Mouse (Mus musculus): ENCODE data around the gene Patz1. TPM values are rescaled to one million over a fixed set of nuclear protein-coding genes. Genes with fewer than 3 reads are reported as not detected.

Patz1 gene
- polyA plus RNA-seq, 2 experiments = 40.8 to 52.0 TPM

GRCm38 (mm10) chr11:3309884-3310283 lies 21.2 kb downstream of the Patz1 start:
- H3K27me3 ChIP-seq (ENCODE audit: control insufficient read depth, insufficient read depth, low read length) = no peaks in the 10 kb centered on the region
- WGBS = 95% methylated on average over 4 of the region's 4 CpGs
- H3K4me2 ChIP-seq (replicated peaks; ENCODE audit: low read depth, low read length, severe bottlenecking) = no peak overlapping the region
- ATAC-seq (ENCODE audit: low FRiP score, low read depth) (no peak), DNase-seq (ENCODE audit: low spot score) (no peak)
- no peak overlapping the region for H3K4me3 ChIP-seq (replicated peaks; ENCODE audit: low read length)
- no peak overlapping the region for H3K9ac ChIP-seq (ENCODE audit: low read depth, low read length, severe bottlenecking)
- H3K9me3 ChIP-seq (ENCODE audit: control insufficient read depth, low read length) = no peaks in the 10 kb centered on the region
- no peak overlapping the region for H3K27ac ChIP-seq (replicated peaks; ENCODE audit: low read depth, low read length)
- peaks cover 70% of the 10 kb centered on the region for H3K36me3 ChIP-seq (ENCODE audit: control insufficient read depth, insufficient read depth, low read length)
- H3K4me1 ChIP-seq (ENCODE audit: control insufficient read depth, insufficient read depth, low read length) = no peaks in the 10 kb centered on the region
- no peak for TF ChIP-seq POLR2A (IDR thresholded peaks at IDR 0.05; ENCODE audit: borderline replicate concordance, extremely low read depth, insufficient read depth, insufficient read length)

GRCm38 (mm10) chr11:3310789-3311585 lies 22.3 kb downstream of the Patz1 start:
- Histone ChIP-seq H3K27me3 (ENCODE audit: control insufficient read depth, insufficient read depth, low read length) (no peaks in the 10 kb centered on the region), H3K4me3 (replicated peaks; ENCODE audit: low read length) (no peak overlapping the region), H3K9me3 (ENCODE audit: control insufficient read depth, low read length) (no peaks in the 10 kb centered on the region), H3K27ac (replicated peaks; ENCODE audit: low read depth, low read length) (no peak overlapping the region), H3K4me1 (ENCODE audit: control insufficient read depth, insufficient read depth, low read length) (no peaks in the 10 kb centered on the region), H3K9ac (ENCODE audit: low read depth, low read length, severe bottlenecking) (no peak overlapping the region), H3K4me2 (replicated peaks; ENCODE audit: low read depth, low read length, severe bottlenecking) (no peak overlapping the region), H3K36me3 (ENCODE audit: control insufficient read depth, insufficient read depth, low read length) (peaks cover 59% of the 10 kb centered on the region)
- WGBS = 77% methylated on average over 10 of the region's 10 CpGs
- TF ChIP-seq POLR2A (IDR thresholded peaks at IDR 0.05; ENCODE audit: borderline replicate concordance, extremely low read depth, insufficient read depth, insufficient read length) = no peak
- ATAC-seq (ENCODE audit: low FRiP score, low read depth) = no peak
- no peak for DNase-seq (ENCODE audit: low spot score)

GRCm38 (mm10) chr11:3311586-3312347 lies 23.1 kb downstream of the Patz1 start:
- Histone ChIP-seq H3K4me3 (replicated peaks; ENCODE audit: low read length) (no peak overlapping the region), H3K4me2 (replicated peaks; ENCODE audit: low read depth, low read length, severe bottlenecking) (no peak overlapping the region), H3K27ac (replicated peaks; ENCODE audit: low read depth, low read length) (no peak overlapping the region), H3K9me3 (ENCODE audit: control insufficient read depth, low read length) (no peaks in the 10 kb centered on the region), H3K9ac (ENCODE audit: low read depth, low read length, severe bottlenecking) (no peak overlapping the region), H3K27me3 (ENCODE audit: control insufficient read depth, insufficient read depth, low read length) (no peaks in the 10 kb centered on the region), H3K36me3 (ENCODE audit: control insufficient read depth, insufficient read depth, low read length) (peaks cover 51% of the 10 kb centered on the region), H3K4me1 (ENCODE audit: control insufficient read depth, insufficient read depth, low read length) (no peaks in the 10 kb centered on the region)
- TF ChIP-seq POLR2A (IDR thresholded peaks at IDR 0.05; ENCODE audit: borderline replicate concordance, extremely low read depth, insufficient read depth, insufficient read length) = no peak
- 72% methylated on average over 10 of the region's 10 CpGs for WGBS
- ATAC-seq (ENCODE audit: low FRiP score, low read depth) (no peak), DNase-seq (ENCODE audit: low spot score) (no peak)

GRCm38 (mm10) chr11:3313294-3313693 lies 24.6 kb downstream of the Patz1 start:
- no peak overlapping the region for H3K4me3 ChIP-seq (replicated peaks; ENCODE audit: low read length)
- DNase-seq (ENCODE audit: low spot score) (no peak), ATAC-seq (ENCODE audit: low FRiP score, low read depth) (no peak)
- no peak for TF ChIP-seq POLR2A (IDR thresholded peaks at IDR 0.05; ENCODE audit: borderline replicate concordance, extremely low read depth, insufficient read depth, insufficient read length)
- no peaks in the 10 kb centered on the region for H3K9me3 ChIP-seq (ENCODE audit: control insufficient read depth, low read length)
- H3K27ac ChIP-seq (replicated peaks; ENCODE audit: low read depth, low read length) = no peak overlapping the region
- H3K4me1 ChIP-seq (ENCODE audit: control insufficient read depth, insufficient read depth, low read length) = no peaks in the 10 kb centered on the region
- H3K4me2 ChIP-seq (replicated peaks; ENCODE audit: low read depth, low read length, severe bottlenecking) = no peak overlapping the region
- no peak overlapping the region for H3K9ac ChIP-seq (ENCODE audit: low read depth, low read length, severe bottlenecking)
- WGBS = 82% methylated on average over 1 of the region's 1 CpGs
- no peaks in the 10 kb centered on the region for H3K27me3 ChIP-seq (ENCODE audit: control insufficient read depth, insufficient read depth, low read length)
- peaks cover 36% of the 10 kb centered on the region for H3K36me3 ChIP-seq (ENCODE audit: control insufficient read depth, insufficient read depth, low read length)

- no peak overlapping the region for H3K4me3 ChIP-seq (replicated peaks; ENCODE audit: low read length)
- H3K9ac ChIP-seq (ENCODE audit: low read depth, low read length, severe bottlenecking) = no peak overlapping the region
- H3K27me3 ChIP-seq (ENCODE audit: control insufficient read depth, insufficient read depth, low read length) = no peaks in the 10 kb centered on the region
- H3K4me2 ChIP-seq (replicated peaks; ENCODE audit: low read depth, low read length, severe bottlenecking) = no peak overlapping the region
- DNase-seq (ENCODE audit: low spot score) (peak; percentile 60), ATAC-seq (ENCODE audit: low FRiP score, low read depth) (no peak)
- no peak overlapping the region for H3K27ac ChIP-seq (replicated peaks; ENCODE audit: low read depth, low read length)
- no peak for TF ChIP-seq POLR2A (IDR thresholded peaks at IDR 0.05; ENCODE audit: borderline replicate concordance, extremely low read depth, insufficient read depth, insufficient read length)
- no peaks in the 10 kb centered on the region for H3K4me1 ChIP-seq (ENCODE audit: control insufficient read depth, insufficient read depth, low read length)
- WGBS = 30% methylated on average over 2 of the region's 2 CpGs
- no peaks in the 10 kb centered on the region for H3K9me3 ChIP-seq (ENCODE audit: control insufficient read depth, low read length)
- H3K36me3 ChIP-seq (ENCODE audit: control insufficient read depth, insufficient read depth, low read length) = peaks cover 29% of the 10 kb centered on the region
Measured at GRCm38 (mm10) chr11:3314148-3314547, 25.5 kb downstream of the Patz1 start.
